Mouse (Mus musculus) kidney, adult 18-20 months (tissue): ENCODE data around the gene Dclk2.

ENCODE experiments used
- DNase-seq: peaks from one replicate; pipeline ENCODE4 v3.0.0; 2021

Gene Dclk2

GRCm38 (mm10) chr3:86793720-86794191 is 126.9 kb downstream of the Dclk2 start:
- DNase-seq: no peak

- DNase-seq: peak; percentile 46
Measured at GRCm38 (mm10) chr3:86793264-86793663, 127.4 kb downstream of the Dclk2 start.

GRCm38 (mm10) chr3:86789752-86790151 is 130.9 kb downstream of the Dclk2 start:
- DNase-seq: no peak

- peak; percentile 65 for DNase-seq
Measured at GRCm38 (mm10) chr3:86788711-86789110, 131.9 kb downstream of the Dclk2 start.

- DNase-seq: no peak
Measured at GRCm38 (mm10) chr3:86787423-86788123, 133.1 kb downstream of the Dclk2 start.

- no peak for DNase-seq
Measured at GRCm38 (mm10) chr3:86786845-86787351, 133.8 kb downstream of the Dclk2 start.

GRCm38 (mm10) chr3:86786280-86786679 is 134.4 kb downstream of the Dclk2 start:
- DNase-seq: no peak

- no peak for DNase-seq
Measured at GRCm38 (mm10) chr3:86784930-86785329, 135.7 kb downstream of the Dclk2 start.

- no peak for DNase-seq
Measured at GRCm38 (mm10) chr3:86784051-86784450, 136.6 kb downstream of the Dclk2 start.

- no peak for DNase-seq
Measured at GRCm38 (mm10) chr3:86779704-86780103, 140.9 kb downstream of the Dclk2 start.

- DNase-seq: no peak
Measured at GRCm38 (mm10) chr3:86775444-86775828, 145.2 kb downstream of the Dclk2 start.

- no peak for DNase-seq
Measured at GRCm38 (mm10) chr3:86774566-86775443, 145.8 kb downstream of the Dclk2 start.

- no peak for DNase-seq
Measured at GRCm38 (mm10) chr3:86768969-86769368, 151.7 kb downstream of the Dclk2 start.

- no peak for DNase-seq
Measured at GRCm38 (mm10) chr3:86768553-86768952, 152.1 kb downstream of the Dclk2 start.

- no peak for DNase-seq
Measured at GRCm38 (mm10) chr3:86762456-86762855, 158.2 kb downstream of the Dclk2 start.

GRCm38 (mm10) chr3:86762036-86762415 is 158.6 kb downstream of the Dclk2 start:
- no peak for DNase-seq

GRCm38 (mm10) chr3:86761095-86762035 is 159.3 kb downstream of the Dclk2 start:
- peak; percentile 59 for DNase-seq

GRCm38 (mm10) chr3:86760474-86760873 is 160.2 kb downstream of the Dclk2 start:
- DNase-seq: no peak

GRCm38 (mm10) chr3:86759834-86760233 is 160.8 kb downstream of the Dclk2 start:
- no peak for DNase-seq

GRCm38 (mm10) chr3:86759383-86759782 is 161.3 kb downstream of the Dclk2 start:
- DNase-seq: no peak

GRCm38 (mm10) chr3:86758727-86759126 is 161.9 kb downstream of the Dclk2 start:
- no peak for DNase-seq

GRCm38 (mm10) chr3:86756548-86756947 is 164.1 kb downstream of the Dclk2 start:
- DNase-seq: no peak
